8 mouse cellular contexts compared by ENCODE assay signal in the genomic region with DNA sequence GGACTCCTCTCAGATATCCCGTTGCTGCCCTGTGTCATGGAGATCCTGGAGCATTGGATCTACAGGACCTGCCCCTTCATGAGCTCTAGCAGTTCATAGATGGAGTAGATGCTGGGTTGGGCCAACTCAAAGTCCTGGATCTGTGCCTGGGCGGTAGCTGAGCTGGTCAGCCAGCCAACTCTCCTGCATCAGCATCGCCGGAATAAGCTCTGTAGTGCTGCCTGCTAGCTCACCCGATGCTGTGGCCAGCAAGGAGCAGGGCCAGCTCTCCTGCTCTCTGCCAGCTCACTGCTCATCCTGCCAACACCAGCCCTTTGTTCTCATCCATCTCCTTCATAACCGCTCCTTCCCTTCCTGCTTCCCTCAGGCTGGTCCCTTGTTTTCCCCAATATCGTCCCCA. TPM values are rescaled to one million over a fixed set of nuclear protein-coding genes. Genes with fewer than 3 reads are reported as not detected.
DNase-seq lines count a peak whose midpoint lies in the region; ATAC-seq lines count a peak whose summit lies in the region.

No protein-coding gene starts in this region.

- intact Hi-C loops in left cerebral cortex, postnatal 25 days (cut with DNase I) = no loop called here

- H3K4me1 ChIP-seq in hindbrain, embryonic 14.5 days (replicated peaks; ENCODE audit: control insufficient read depth, insufficient read depth, low read length) = no peaks in the 10 kb centered on the region
- no peaks in the 10 kb centered on the region; the same call in 1 of the 2 replicates for H3K4me1 ChIP-seq in hindbrain, embryonic 10.5 days (replicated peaks)

- H3K9me3 ChIP-seq in hindbrain, embryonic 14.5 days (ENCODE audit: control insufficient read depth, low read length) = no peaks in the 10 kb centered on the region
- H3K9me3 ChIP-seq in hindbrain, embryonic 10.5 days = no peaks in the 10 kb centered on the region

- peak; percentile 35 for DNase-seq in hindbrain, embryonic 14.5 days (ENCODE audit: low spot score)
- no peak for DNase-seq in hindbrain, embryonic 10.5 days (ENCODE audit: low spot score)
- peak; percentile 93 for DNase-seq in cerebellum, adult 11-12 months
- peak; percentile 21 to 23 for DNase-seq in gastrocnemius, postnatal 4 days (ENCODE audit: low spot score in 2 of 2)
- DNase-seq in left cerebral cortex, postnatal 25 days (ENCODE audit: low spot score in 2 of 2) = peak; percentile 14 to 51
- DNase-seq in MN1 (ENCODE audit: low spot score) = no peak
- no peak for DNase-seq in kidney, postnatal 36 days

- H3K9ac ChIP-seq in hindbrain, embryonic 14.5 days = no peak overlapping the region

- H3K36me3 ChIP-seq in hindbrain, embryonic 14.5 days (replicated peaks; ENCODE audit: control insufficient read depth, insufficient read depth) = no peaks in the 10 kb centered on the region
- no peaks in the 10 kb centered on the region for H3K36me3 ChIP-seq in hindbrain, embryonic 10.5 days

- 0 out of 2 replicates have a peak, but pooled peaks have one; percentile 65 for ATAC-seq in hindbrain, embryonic 14.5 days (ENCODE audit: low FRiP score)
- ATAC-seq in megakaryocyte progenitor cell, adult 5-6 weeks (replicated peaks; ENCODE audit: poor library complexity) = no peak

- H3K27me3 ChIP-seq in hindbrain, embryonic 14.5 days (ENCODE audit: control insufficient read depth, insufficient read depth, low read length) = no peaks in the 10 kb centered on the region
- H3K27me3 ChIP-seq in hindbrain, embryonic 10.5 days (ENCODE audit: insufficient read depth, poor library complexity, severe bottlenecking) = no peaks in the 10 kb centered on the region

- no peak overlapping the region for H3K4me3 ChIP-seq in hindbrain, embryonic 14.5 days (replicated peaks; ENCODE audit: low read length)
- H3K4me3 ChIP-seq in hindbrain, embryonic 10.5 days = no peak overlapping the region

- no peak overlapping the region for H3K27ac ChIP-seq in hindbrain, embryonic 14.5 days
- H3K27ac ChIP-seq in hindbrain, embryonic 10.5 days = no peak overlapping the region

- H3K4me2 ChIP-seq in hindbrain, embryonic 14.5 days (replicated peaks) = no peak overlapping the region

- 82% methylated on average over 7 of the region's 7 CpGs for WGBS in hindbrain, embryonic 14.5 days
- 88% methylated on average over 7 of the region's 7 CpGs for WGBS in hindbrain, embryonic 10.5 days

RNA-seq across cellular contexts. Expression of a gene that starts 51.4 kb away (rescaled TPM):
- 33.6 and 40.2 TPM in 2 replicates for polyA plus RNA-seq in hindbrain, embryonic 14.5 days (2014; fragmentation: Nextera tagmentation; extraction: Ambion mirVana)
- polyA plus RNA-seq in hindbrain, embryonic 10.5 days (2016; fragmentation: Nextera tagmentation; extraction: Ambion mirVana) = 53.6 and 60.0 TPM in 2 replicates
- total RNA-seq in gastrocnemius, postnatal 4 days (2021) = 10 to 100 TPM; 27.6 to 28.5 TPM
- total RNA-seq in left cerebral cortex, postnatal 25 days (2021) = 10 to 100 TPM; 42.3 to 45.2 TPM
- total RNA-seq in megakaryocyte progenitor cell, adult 5-6 weeks (2015) = 47.2 and 51.9 TPM in 2 replicates
- total RNA-seq in megakaryocyte progenitor cell, adult 5-6 weeks (2017) = 104 and 129 TPM in 2 replicates

Comparison
In these comparisons a context has a peak if more than half of its experiments do, and no peak if none do; other contexts are left out.
1. DNase-seq: peak in hindbrain, embryonic 14.5 days (single experiment), cerebellum, adult 11-12 months (single experiment), gastrocnemius, postnatal 4 days (2 of 2) and left cerebral cortex, postnatal 25 days (2 of 2); none in hindbrain, embryonic 10.5 days (single experiment), MN1 (single experiment) and kidney, postnatal 36 days (0 of 2).